Mouse (Mus musculus) intestine, embryonic 16.5 days (tissue): ENCODE measurements at regions not wholly inside any gene's neighbourhood (a gene's known extent, or its start where the extent isn't known, plus 50 kb on each side); places are given as distances from the start of the nearest gene placed in this dataset.

Experiments used
- ATAC-seq: fragments of 200-750 bp; cut with Nextera tagmentation; 2 replicates; pipeline ENCODE4 v1.8.0; 2017; ENCODE audit warnings: moderate TSS enrichment, moderate library complexity
- H3K27ac ChIP-seq: fragments of 300-500 bp; sonication (generic); 2 replicates; pipeline ENCODE4 v1.5.1; 2014; ENCODE audit warnings: mild to moderate bottlenecking, low read length
- H3K27me3 ChIP-seq: fragments of 300-500 bp; sonication (generic); replicated peaks from 2 replicates; pipeline ENCODE4 v1.6.1; 2014; ENCODE audit warnings: low read length, control low read depth, mixed read lengths; ENCODE audit not compliant: control insufficient read depth, insufficient read depth
- H3K36me3 ChIP-seq: fragments of 300-500 bp; sonication (generic); 2 replicates; pipeline ENCODE4 v1.6.1; 2014; ENCODE audit warnings: low read length, control low read depth; ENCODE audit not compliant: control insufficient read depth, insufficient read depth
- H3K4me1 ChIP-seq: fragments of 300-500 bp; sonication (generic); 2 replicates; pipeline ENCODE4 v1.6.1; 2014; ENCODE audit warnings: low read length, control low read depth, mixed read lengths; ENCODE audit not compliant: control insufficient read depth, insufficient read depth
- H3K4me2 ChIP-seq: fragments of 300-500 bp; sonication (generic); 2 replicates; pipeline ENCODE4 v1.6.1; 2014; ENCODE audit warnings: low read depth, low read length, control low read depth
- H3K4me3 ChIP-seq: fragments of 300-500 bp; sonication (generic); 2 replicates; pipeline ENCODE4 v1.5.1; 2014; ENCODE audit warnings: mild to moderate bottlenecking, low read length
- H3K9ac ChIP-seq: fragments of 300-500 bp; sonication (generic); 2 replicates; pipeline ENCODE4 v1.6.1; 2014; ENCODE audit warnings: low read depth, low read length
- H3K9me3 ChIP-seq: fragments of 300-500 bp; sonication (generic); 2 replicates; pipeline ENCODE4 v1.6.1; 2016; ENCODE audit warnings: low read length, control low read depth; ENCODE audit not compliant: control insufficient read depth
- WGBS: fragments of 180-500 bp; shearing (Covaris S2); extraction: QIAGEN DNeasy Blood & Tissue Kit; methylation state at CpG from one replicate; pipeline ENCODE4 v1.1.7; 2014; 5-methylcytosine and 5-hydroxymethylcytosine counted together

GRCm38 (mm10) chr10:99441931-99442330, 178.9 kb downstream of the Dusp6 start:
- 0 out of 2 replicates have a peak, but pooled peaks cover 2% of the 10 kb centered on the region for H3K4me1 ChIP-seq
- no peak overlapping the region for H3K9ac ChIP-seq
- no peaks in the 10 kb centered on the region for H3K9me3 ChIP-seq
- no peak overlapping the region for H3K4me2 ChIP-seq
- H3K36me3 ChIP-seq: no peaks in the 10 kb centered on the region
- H3K4me3 ChIP-seq: no peak overlapping the region
- 42% methylated on average over 10 of the region's 10 CpGs for WGBS
- ATAC-seq: no peak
- no peak overlapping the region for H3K27ac ChIP-seq
- no peaks in the 10 kb centered on the region for H3K27me3 ChIP-seq

GRCm38 (mm10) chr10:99443453-99444170, 180.6 kb downstream of the Dusp6 start:
- no peaks in the 10 kb centered on the region for H3K9me3 ChIP-seq
- ATAC-seq: no peak
- H3K4me2 ChIP-seq: no peak overlapping the region
- H3K4me3 ChIP-seq: no peak overlapping the region
- WGBS: 92% methylated on average over 18 of the region's 18 CpGs
- 0 out of 2 replicates have a peak, but pooled peaks cover 2% of the 10 kb centered on the region for H3K4me1 ChIP-seq
- no peaks in the 10 kb centered on the region for H3K27me3 ChIP-seq
- no peaks in the 10 kb centered on the region for H3K36me3 ChIP-seq
- no peak overlapping the region for H3K9ac ChIP-seq
- H3K27ac ChIP-seq: no peak overlapping the region

- Histone ChIP-seq H3K4me1 (0 out of 2 replicates have a peak, but pooled peaks cover 4% of the 10 kb centered on the region), H3K27ac (no peak overlapping the region), H3K9ac (no peak overlapping the region), H3K4me3 (no peak overlapping the region), H3K9me3 (no peaks in the 10 kb centered on the region), H3K4me2 (no peak overlapping the region), H3K27me3 (no peaks in the 10 kb centered on the region), H3K36me3 (no peaks in the 10 kb centered on the region)
- peak; percentile 36; the same call in 1 of the 2 replicates for ATAC-seq
- WGBS: 44% methylated on average over 9 of the region's 9 CpGs
These were observed 187.9 kb downstream of the Dusp6 start for GRCm38 (mm10) chr10:99450714-99451625.

- no peak for ATAC-seq
- Histone ChIP-seq H3K4me2 (no peak overlapping the region), H3K9me3 (no peaks in the 10 kb centered on the region), H3K4me3 (no peak overlapping the region), H3K27me3 (no peaks in the 10 kb centered on the region), H3K27ac (no peak overlapping the region), H3K4me1 (0 out of 2 replicates have a peak, but pooled peaks cover 4% of the 10 kb centered on the region), H3K36me3 (no peaks in the 10 kb centered on the region), H3K9ac (no peak overlapping the region)
- WGBS: 47% methylated on average over 10 of the region's 10 CpGs
These were observed 188.8 kb downstream of the Dusp6 start for GRCm38 (mm10) chr10:99451639-99452417.

GRCm38 (mm10) chr10:99456180-99456579, 193.1 kb downstream of the Dusp6 start:
- no peak overlapping the region for H3K9ac ChIP-seq
- no peak overlapping the region for H3K4me3 ChIP-seq
- no peaks in the 10 kb centered on the region for H3K27me3 ChIP-seq
- no peaks in the 10 kb centered on the region for H3K9me3 ChIP-seq
- ATAC-seq: no peak
- H3K36me3 ChIP-seq: no peaks in the 10 kb centered on the region
- H3K27ac ChIP-seq: no peak overlapping the region
- H3K4me1 ChIP-seq: peaks cover 10% of the 10 kb centered on the region
- WGBS: 87% methylated on average over 5 of the region's 5 CpGs
- no peak overlapping the region for H3K4me2 ChIP-seq

- no peaks in the 10 kb centered on the region for H3K36me3 ChIP-seq
- H3K4me3 ChIP-seq: no peak overlapping the region
- peaks cover 8% of the 10 kb centered on the region for H3K4me1 ChIP-seq
- no peak overlapping the region for H3K27ac ChIP-seq
- no peak overlapping the region for H3K4me2 ChIP-seq
- no peak overlapping the region for H3K9ac ChIP-seq
- H3K27me3 ChIP-seq: no peaks in the 10 kb centered on the region
- ATAC-seq: no peak
- H3K9me3 ChIP-seq: no peaks in the 10 kb centered on the region
- 58% methylated on average over 3 of the region's 3 CpGs for WGBS
These were observed 195.0 kb downstream of the Dusp6 start for GRCm38 (mm10) chr10:99458047-99458446.

- no peaks in the 10 kb centered on the region for H3K36me3 ChIP-seq
- H3K9ac ChIP-seq: no peak overlapping the region
- H3K4me3 ChIP-seq: no peak overlapping the region
- H3K27me3 ChIP-seq: no peaks in the 10 kb centered on the region
- no peak overlapping the region for H3K4me2 ChIP-seq
- peaks cover 8% of the 10 kb centered on the region for H3K4me1 ChIP-seq
- WGBS: 85% methylated on average over 9 of the region's 9 CpGs
- H3K9me3 ChIP-seq: no peaks in the 10 kb centered on the region
- ATAC-seq: no peak
- H3K27ac ChIP-seq: no peak overlapping the region; the same call in 1 of the 2 replicates
These were observed 196.2 kb downstream of the Dusp6 start for GRCm38 (mm10) chr10:99459171-99459660.

- Histone ChIP-seq H3K27ac (peak overlapping the region; percentile 16; the same call in 1 of the 2 replicates), H3K4me1 (peaks cover 8% of the 10 kb centered on the region), H3K9ac (no peak overlapping the region), H3K27me3 (no peaks in the 10 kb centered on the region), H3K9me3 (no peaks in the 10 kb centered on the region), H3K4me2 (no peak overlapping the region), H3K4me3 (no peak overlapping the region), H3K36me3 (no peaks in the 10 kb centered on the region)
- WGBS: 63% methylated on average over 10 of the region's 10 CpGs
- peak; percentile 48 for ATAC-seq
These were observed 196.9 kb downstream of the Dusp6 start for GRCm38 (mm10) chr10:99459823-99460361.
